Mouse (Mus musculus) E14TG2a.4 (cell line): Measurements from ENCODE around the gene Zranb3.

Experiments
- CTCF ChIP-seq: conservative IDR thresholded peaks from 2 replicates; pipeline ENCODE4 v1.5.1; 2014; ENCODE audit warnings: low read length
- NANOG ChIP-seq: IDR thresholded peaks from 2 replicates; pipeline ENCODE4 v1.6.1; 2014; ENCODE audit warnings: borderline replicate concordance, low read length, mixed read lengths
- POU5F1 ChIP-seq: IDR thresholded peaks from 2 replicates; pipeline ENCODE4 v1.6.1; 2014; ENCODE audit warnings: low read length, borderline replicate concordance

- TF ChIP-seq CTCF (no peak), NANOG (no peak), POU5F1 (no peak)
Measured at GRCm38 (mm10) chr1:128004371-128004720, 98.5 kb downstream of the Zranb3 start.
